Mouse (Mus musculus) left cerebral cortex, postnatal 36 days (tissue): ENCODE measurements around the gene Vma21. TPM values are rescaled to one million over a fixed set of nuclear protein-coding genes. Genes with fewer than 3 reads are reported as not detected.

Source experiments
- DNase-seq, 2 experiments: peaks; one replicate each; pipeline ENCODE4 v3.0.0; 2021 to 2022; ENCODE audit warnings: low spot score in 2 of 2, mixed read lengths in 1 of 2
- intact Hi-C: fragments of 180-260 bp; cut with DNase I; formaldehyde crosslinking; loops from one replicate; pipeline ENCODE4 v1.15.1; 2025
- total RNA-seq, 2 experiments: library from RNA; stranded (reverse); gene quantifications; 2 replicates each; pipeline ENCODE4 v1.2.3; 2021

Vma21 gene
- 10 to 100 TPM; 29.1 to 32.6 TPM for total RNA-seq

GRCm38 (mm10) chrX:71815631-71816345 is at the start of gene Vma21:
TSS of gene Vma21 (plus strand) at chrX:71815924.
- no peak for DNase-seq
- intact Hi-C loops: no loop called here

GRCm38 (mm10) chrX:71767909-71768308 is 47.8 kb upstream of the Vma21 start:
- no peak for DNase-seq
- intact Hi-C loops: no loop called here

GRCm38 (mm10) chrX:71791106-71791505 is 24.6 kb upstream of the Vma21 start:
- no peak for DNase-seq
- intact Hi-C loops: no loop called here

- no peak for DNase-seq
- intact Hi-C loops: no loop called here
These were observed 18.0 kb upstream of the Vma21 start for GRCm38 (mm10) chrX:71797766-71798165.

GRCm38 (mm10) chrX:71798883-71799282 is 16.8 kb upstream of the Vma21 start:
- intact Hi-C loops: no loop called here

GRCm38 (mm10) chrX:71811966-71812835 is 3.5 kb upstream of the Vma21 start:
- intact Hi-C loops: no loop called here
- DNase-seq: no peak

More at GRCm38 (mm10) chrX:71798883-71799282, 16.8 kb upstream of the Vma21 start:
- no peak for DNase-seq

- DNase-seq: peak; percentile 81 to 88
- intact Hi-C loops: no loop called here
These were observed 705 bp downstream of the Vma21 start for GRCm38 (mm10) chrX:71816401-71816857.

- peak in 1 of 2 experiments; percentile 5 for DNase-seq
- intact Hi-C loops: no loop called here
These were observed 1.2 kb downstream of the Vma21 start for GRCm38 (mm10) chrX:71816931-71817361.

GRCm38 (mm10) chrX:71838911-71839310 is 23.2 kb downstream of the Vma21 start:
- no peak for DNase-seq
- intact Hi-C loops: no loop called here

- no peak for DNase-seq
- intact Hi-C loops: no loop called here
These were observed 31.0 kb downstream of the Vma21 start for GRCm38 (mm10) chrX:71846696-71847095.

- no peak for DNase-seq
- intact Hi-C loops: loop anchor here (5.0 kb wide), 1 partner anchor 581 kb away; no protein-coding TSS in a partner anchor
These were observed 38.1 kb downstream of the Vma21 start for GRCm38 (mm10) chrX:71853798-71854197.

Other genes starting within 250 kb of the Vma21 start
- gene Gpr50, start 152.3 kb upstream of the Vma21 start, total RNA-seq: under 1 TPM; 0.10 to 0.50 TPM
- gene Gm1141, start 105.1 kb downstream of the Vma21 start, total RNA-seq: 1 to 10 TPM in 1 of 2 experiments, under 1 TPM in 1; 0.57 to 1.1 TPM
- 10 to 100 TPM; 34.9 to 35.1 TPM for gene Prrg3, start 146.7 kb downstream of the Vma21 start, total RNA-seq
- gene Fate1, start 157.1 kb downstream of the Vma21 start, total RNA-seq: under 1 TPM in 1 of 2 experiments, not detected in 1; 0.48 TPM
- gene Cnga2, start 175.9 kb downstream of the Vma21 start, total RNA-seq: 1 to 10 TPM in 1 of 2 experiments, not detected in 1; 1.4 TPM